Mouse (Mus musculus): ENCODE measurements around the gene Rnase10.

DNA sequence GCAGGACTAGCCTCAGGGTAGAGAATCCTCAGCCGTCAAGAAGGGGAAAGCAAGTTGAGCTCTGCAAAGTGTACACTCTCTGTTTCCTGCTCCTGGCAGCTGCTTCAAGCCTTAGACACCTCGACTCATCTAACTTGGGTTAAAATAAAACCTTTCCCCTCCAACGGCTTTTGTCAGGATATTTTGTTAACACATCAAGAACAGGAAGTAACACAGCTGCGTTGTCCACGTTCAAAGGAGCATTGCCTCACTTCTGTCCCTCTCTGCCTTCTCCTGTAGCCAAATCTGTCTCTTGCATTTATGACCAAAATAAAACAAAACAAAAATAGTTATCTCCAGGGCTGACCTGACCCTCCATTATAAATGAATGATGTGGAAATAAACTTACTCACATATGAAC is 40.3 kb downstream of the Rnase10 start:
- TF ChIP-seq MYOG (IDR thresholded peaks at IDR 0.05; ENCODE audit: control insufficient read depth in 1 of 3, insufficient read depth in 1 of 3, insufficient read length in 2 of 3, low read depth in 2 of 3) (no peak), POLR2A (IDR thresholded peaks at IDR 0.05; ENCODE audit: insufficient read length, low read depth) (no peak), MYOD1 (IDR thresholded peaks at IDR 0.05; ENCODE audit: control insufficient read depth in 1 of 3, insufficient read length in 2 of 3, low read depth in 2 of 3) (no peak), USF1 (IDR thresholded peaks at IDR 0.05; ENCODE audit: low read depth) (no peak), POLR2AphosphoS2 (IDR thresholded peaks at IDR 0.05; ENCODE audit: insufficient read length, low read depth) (no peak), E2F4 (IDR thresholded peaks at IDR 0.05; ENCODE audit: insufficient read depth) (no peak), TCF3 (IDR thresholded peaks at IDR 0.05; ENCODE audit: insufficient read length, low read depth) (no peak), TCF12 (IDR thresholded peaks at IDR 0.05; ENCODE audit: insufficient read depth, poor library complexity, severe bottlenecking) (no peak), MAX (IDR thresholded peaks at IDR 0.05; ENCODE audit: low read depth) (no peak)

Measured in myocyte (in vitro differentiated cells).